Mouse (Mus musculus) ES-E14 (cell line): ENCODE measurements at regions not wholly inside any gene's neighbourhood (a gene's known extent, or its start where the extent isn't known, plus 50 kb on each side); places are given as distances from the start of the nearest gene placed in this dataset.

ENCODE experiments used
- DNase-seq: peaks from one replicate; pipeline ENCODE4 v3.0.0-alpha.2; 2013; ENCODE audit warnings: low read depth, low spot score
- H3K27ac ChIP-seq: 2 replicates; pipeline ENCODE4 v1.5.1; 2012; ENCODE audit warnings: low read depth, mild to moderate bottlenecking, low read length, moderate library complexity, mixed read lengths; ENCODE audit not compliant: poor library complexity, insufficient read depth, severe bottlenecking
- H3K36me3 ChIP-seq: 2 replicates; pipeline ENCODE4 v1.6.1; 2012; ENCODE audit warnings: mild to moderate bottlenecking, low read length, moderate library complexity, mixed read lengths; ENCODE audit not compliant: control insufficient read depth, poor library complexity, insufficient read depth, severe bottlenecking
- H3K4me1 ChIP-seq, 2 experiments: fragments of 150-350 bp in 1 of 2; sonication (generic) in 1 of 2; 2 replicates each; pipeline ENCODE4 v1.6.1; 2012; ENCODE audit warnings: low read length in 2 of 2, mild to moderate bottlenecking in 1 of 2, mixed read lengths in 1 of 2; ENCODE audit not compliant: control insufficient read depth in 2 of 2, insufficient read depth in 2 of 2, poor library complexity in 1 of 2
- H3K4me3 ChIP-seq, 2 experiments: fragments of 150-350 bp in 1 of 2; sonication (generic) in 1 of 2; 2 replicates each; pipeline ENCODE4 v1.5.1; 2012; ENCODE audit warnings: low read length in 2 of 2, low read depth in 1 of 2, mild to moderate bottlenecking in 1 of 2, mixed read lengths in 1 of 2; ENCODE audit not compliant: insufficient read depth in 1 of 2, poor library complexity in 1 of 2, severe bottlenecking in 1 of 2
- H3K9ac ChIP-seq: 2 replicates; pipeline ENCODE4 v1.6.1; 2012; ENCODE audit warnings: low read depth, mild to moderate bottlenecking, low read length, mixed read lengths; ENCODE audit not compliant: poor library complexity, insufficient read depth, severe bottlenecking
- H3K9me3 ChIP-seq: fragments of 150-350 bp; sonication (generic); 2 replicates; pipeline ENCODE4 v1.6.1; 2012; ENCODE audit warnings: low read depth, mild to moderate bottlenecking, low read length; ENCODE audit not compliant: control insufficient read depth, insufficient read depth
- CHD2 ChIP-seq: IDR thresholded peaks from 2 replicates; pipeline ENCODE4 v1.6.1; 2014; ENCODE audit warnings: mild to moderate bottlenecking, low read depth, low read length, inconsistent platforms
- HCFC1 ChIP-seq: IDR thresholded peaks from 2 replicates; pipeline ENCODE4 v1.6.1; 2012; ENCODE audit warnings: low read length, inconsistent platforms, borderline replicate concordance; ENCODE audit not compliant: insufficient read depth
- MAFK ChIP-seq: IDR thresholded peaks from 2 replicates; pipeline ENCODE4 v1.6.1; 2014; ENCODE audit warnings: mild to moderate bottlenecking, low read depth, low read length, inconsistent platforms; ENCODE audit not compliant: insufficient read depth
- ZC3H11A ChIP-seq: IDR thresholded peaks from 2 replicates; pipeline ENCODE4 v1.6.1; 2012; ENCODE audit warnings: low read depth, mild to moderate bottlenecking, inconsistent platforms, low read length, borderline replicate concordance
- ZNF384 ChIP-seq: IDR thresholded peaks from 2 replicates; pipeline ENCODE4 v1.6.1; 2012; ENCODE audit warnings: low read depth, low read length, inconsistent platforms
- in situ Hi-C, 2 experiments: fragments of 600-800 bp; cut with MboI; formaldehyde crosslinking; loops; one replicate each; pipeline ENCODE4 v1.15.1; 2025; ENCODE audit warnings: low sequenced_read_pairs in 2 of 2, inconsistent platforms in 1 of 2; ENCODE audit not compliant: unreplicated experiment in 2 of 2

GRCm38 (mm10) chr13:101980171-101980835 is 212.3 kb upstream of the Pik3r1 start:
- Histone ChIP-seq H3K36me3 (no peaks in the 10 kb centered on the region), H3K9ac (no peak overlapping the region), H3K4me3 (no peak overlapping the region), H3K4me1 (no peaks in the 10 kb centered on the region), H3K27ac (no peak overlapping the region), H3K9me3 (no peaks in the 10 kb centered on the region)
- TF ChIP-seq CHD2 (no peak), MAFK (no peak), ZNF384 (no peak), HCFC1 (no peak), ZC3H11A (no peak)
- in situ Hi-C loops = no loop called here
- no peak for DNase-seq

- H3K36me3 ChIP-seq = no peaks in the 10 kb centered on the region
- H3K9me3 ChIP-seq = no peaks in the 10 kb centered on the region
- no peak for DNase-seq
- H3K27ac ChIP-seq = no peak overlapping the region
- H3K4me3 ChIP-seq = no peak overlapping the region
- no peak overlapping the region for H3K9ac ChIP-seq
- in situ Hi-C loops = no loop called here
- no peaks in the 10 kb centered on the region for H3K4me1 ChIP-seq
- TF ChIP-seq ZC3H11A (no peak), MAFK (no peak), ZNF384 (no peak), HCFC1 (no peak), CHD2 (no peak)
Measured at GRCm38 (mm10) chr13:101988637-101989413, 220.8 kb upstream of the Pik3r1 start.

- Histone ChIP-seq H3K9me3 (no peaks in the 10 kb centered on the region), H3K4me3 (no peak overlapping the region), H3K4me1 (no peaks in the 10 kb centered on the region), H3K36me3 (no peaks in the 10 kb centered on the region), H3K27ac (no peak overlapping the region), H3K9ac (no peak overlapping the region)
- in situ Hi-C loops = no loop called here
- no peak for DNase-seq
- TF ChIP-seq ZNF384 = no peak
- no peak for TF ChIP-seq MAFK
- TF ChIP-seq CHD2 = no peak
- no peak for TF ChIP-seq HCFC1
- TF ChIP-seq ZC3H11A = no peak
Measured at GRCm38 (mm10) chr13:101991729-101992128, 223.7 kb upstream of the Pik3r1 start.

GRCm38 (mm10) chr13:101994779-101995178 is 226.8 kb upstream of the Pik3r1 start:
- Histone ChIP-seq H3K9me3 (no peaks in the 10 kb centered on the region), H3K9ac (no peak overlapping the region), H3K27ac (no peak overlapping the region), H3K4me1 (no peaks in the 10 kb centered on the region), H3K4me3 (no peak overlapping the region), H3K36me3 (no peaks in the 10 kb centered on the region)
- in situ Hi-C loops = no loop called here
- no peak for TF ChIP-seq CHD2
- no peak for TF ChIP-seq MAFK
- no peak for TF ChIP-seq ZNF384
- TF ChIP-seq HCFC1 = no peak
- no peak for TF ChIP-seq ZC3H11A
- no peak for DNase-seq
